Mouse (Mus musculus) hindbrain, postnatal 0 days (tissue): ENCODE data around the gene 9430097D07Rik. TPM values are rescaled to one million over a fixed set of nuclear protein-coding genes. Genes with fewer than 3 reads are reported as not detected.

ENCODE experiments used
- ATAC-seq: fragments of 200-750 bp; cut with Nextera tagmentation; 2 replicates; pipeline ENCODE4 v1.8.0; 2017; ENCODE audit warnings: mild to moderate bottlenecking, moderate TSS enrichment, moderate library complexity
- DNase-seq: peaks from one replicate; pipeline ENCODE4 v3.0.0-alpha.2; 2015; ENCODE audit warnings: low spot score
- H3K27ac ChIP-seq: fragments of 300-500 bp; sonication (generic); 2 replicates; pipeline ENCODE4 v1.5.1; 2014; ENCODE audit warnings: mild to moderate bottlenecking
- H3K27me3 ChIP-seq: fragments of 300-500 bp; sonication (generic); 2 replicates; pipeline ENCODE4 v1.6.1; 2014; ENCODE audit warnings: low read length, mixed read lengths; ENCODE audit not compliant: insufficient read depth
- H3K36me3 ChIP-seq: fragments of 300-500 bp; sonication (generic); 2 replicates; pipeline ENCODE4 v1.6.1; 2014; ENCODE audit warnings: low read length, mixed read lengths; ENCODE audit not compliant: insufficient read depth
- H3K4me1 ChIP-seq: fragments of 300-500 bp; sonication (generic); 2 replicates; pipeline ENCODE4 v1.6.1; 2014; ENCODE audit warnings: antibody characterized with exemption, low read length, mixed read lengths; ENCODE audit not compliant: insufficient read depth
- H3K4me2 ChIP-seq: fragments of 300-500 bp; sonication (generic); 2 replicates; pipeline ENCODE4 v1.6.1; 2014; ENCODE audit warnings: low read depth, mild to moderate bottlenecking, low read length, moderate library complexity, mixed read lengths
- H3K4me3 ChIP-seq: fragments of 300-500 bp; sonication (generic); 2 replicates; pipeline ENCODE4 v1.5.1; 2014; ENCODE audit warnings: low read length
- H3K9ac ChIP-seq: fragments of 300-500 bp; sonication (generic); replicated peaks from 2 replicates; pipeline ENCODE4 v1.6.1; 2014; ENCODE audit warnings: mild to moderate bottlenecking, low read length, moderate library complexity, mixed read lengths
- H3K9me3 ChIP-seq: fragments of 300-500 bp; sonication (generic); 2 replicates; pipeline ENCODE4 v1.6.1; 2016; ENCODE audit warnings: low read length, mixed read lengths
- CTCF ChIP-seq: IDR thresholded peaks from 2 replicates; pipeline ENCODE4 v1.5.1; 2016; ENCODE audit warnings: antibody characterized with exemption, control low read depth, low read depth
- WGBS: fragments of 180-500 bp; shearing (Covaris S2); extraction: QIAGEN DNeasy Blood & Tissue Kit; methylation state at CpG from one replicate; pipeline ENCODE4 v1.1.7; 2014; 5-methylcytosine and 5-hydroxymethylcytosine counted together
- polyA plus RNA-seq: library from polyadenylated mRNA; unstranded; fragments of >200 nt; fragmentation: Nextera tagmentation; extraction: Ambion mirVana; gene quantifications from 2 replicates; pipeline ENCODE4 v1.2.1, GENCODE M21; 2015
- total RNA-seq: library from RNA; depleted of rRNA; stranded (reverse); fragments of >200 nt; gene quantifications from 2 replicates; pipeline ENCODE4 v1.2.3, GENCODE M21; 2014

Gene 9430097D07Rik
- total and polyA plus RNA-seq, 2 experiments from 2014 or later = 0.21 to 0.76 TPM

DNA sequence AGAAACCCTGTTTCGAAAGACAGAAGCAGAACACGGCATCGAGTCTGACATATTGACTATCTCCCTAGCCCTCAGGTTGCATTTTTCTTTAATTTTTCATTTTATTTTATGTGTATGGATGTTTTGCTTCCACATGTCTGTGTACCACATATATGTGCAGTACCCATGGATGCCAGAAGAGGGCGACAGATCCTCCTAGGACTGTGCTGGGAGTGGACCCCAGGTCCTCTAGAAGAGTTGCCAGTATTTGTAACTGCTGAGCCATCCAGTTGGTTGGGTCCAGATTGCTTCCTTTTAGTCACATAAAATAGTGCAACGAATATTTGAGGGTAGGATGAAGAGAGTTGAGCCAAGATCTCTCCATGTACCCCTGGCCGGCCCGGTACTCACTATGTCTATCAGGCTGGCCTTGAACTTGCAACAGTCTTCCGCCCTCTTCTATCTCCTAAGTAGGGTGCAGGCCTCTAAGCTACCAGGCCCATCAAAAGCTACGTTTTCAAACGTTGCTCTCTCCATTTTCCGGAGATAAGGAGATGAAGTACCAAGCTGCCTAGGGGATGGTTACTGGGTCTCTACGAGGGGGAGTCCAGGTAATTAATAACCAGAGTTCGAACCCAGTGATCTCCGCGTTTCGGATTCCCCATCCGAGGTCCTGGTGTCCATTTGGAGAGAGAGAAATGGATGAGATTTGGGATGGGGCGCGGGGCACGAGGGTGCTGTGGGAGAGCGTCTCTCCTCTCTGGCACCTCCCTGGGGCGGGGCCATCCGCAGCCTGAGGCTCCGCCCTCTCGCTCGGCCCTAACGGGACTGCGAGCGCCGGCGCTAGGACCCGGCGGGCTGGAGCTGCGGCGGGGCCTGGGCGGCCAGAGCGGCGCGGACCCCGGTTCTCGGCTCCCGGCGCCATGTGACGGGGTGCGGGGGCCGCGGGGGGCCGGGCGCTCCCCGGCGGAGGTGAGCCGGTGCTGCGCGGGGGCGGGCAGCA is 31.0 kb upstream of the 9430097D07Rik start:
- Histone ChIP-seq H3K9me3 (no peaks in the 10 kb centered on the region), H3K27me3 (no peaks in the 10 kb centered on the region), H3K27ac (no peak overlapping the region), H3K4me3 (peak overlapping the region; percentile 61), H3K4me2 (peak overlapping the region; percentile 64), H3K4me1 (peaks cover 5% of the 10 kb centered on the region; the same call in 1 of the 2 replicates), H3K9ac (peak overlapping the region; percentile 66), H3K36me3 (no peaks in the 10 kb centered on the region)
- ATAC-seq (peak; percentile 84), DNase-seq (peak; percentile 91)
- peak; percentile 78 for TF ChIP-seq CTCF
- 13% methylated on average over 45 of the region's 55 CpGs for WGBS

DNA sequence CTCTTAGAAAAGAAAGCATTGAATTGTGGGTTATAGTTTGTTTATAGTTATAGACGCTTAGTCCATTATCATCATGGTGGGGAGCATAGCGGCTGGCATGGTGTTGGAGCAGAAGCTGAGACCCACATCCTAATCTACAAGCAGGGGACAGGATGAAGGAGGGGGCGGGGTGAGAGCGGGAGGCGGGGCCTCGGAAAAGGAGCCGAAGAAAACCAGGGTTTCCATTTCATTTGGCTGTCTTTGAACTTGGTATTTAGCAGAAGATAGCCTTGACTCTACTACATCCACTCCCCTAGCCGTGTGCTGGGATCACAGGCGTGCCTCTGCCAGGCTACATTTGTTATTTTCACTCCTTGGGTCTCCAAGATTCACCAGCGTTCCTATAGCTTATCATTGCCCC is 29.1 kb upstream of the 9430097D07Rik start:
- no peak for TF ChIP-seq CTCF
- H3K9ac ChIP-seq = no peak overlapping the region
- ATAC-seq (no peak), DNase-seq (no peak)
- no peak overlapping the region for H3K4me3 ChIP-seq
- no peaks in the 10 kb centered on the region for H3K9me3 ChIP-seq
- H3K4me1 ChIP-seq = peaks cover 5% of the 10 kb centered on the region; the same call in 1 of the 2 replicates
- 47% methylated on average over 10 of the region's 10 CpGs for WGBS
- no peak overlapping the region for H3K4me2 ChIP-seq
- no peak overlapping the region for H3K27ac ChIP-seq
- no peaks in the 10 kb centered on the region for H3K36me3 ChIP-seq
- no peaks in the 10 kb centered on the region for H3K27me3 ChIP-seq

DNA sequence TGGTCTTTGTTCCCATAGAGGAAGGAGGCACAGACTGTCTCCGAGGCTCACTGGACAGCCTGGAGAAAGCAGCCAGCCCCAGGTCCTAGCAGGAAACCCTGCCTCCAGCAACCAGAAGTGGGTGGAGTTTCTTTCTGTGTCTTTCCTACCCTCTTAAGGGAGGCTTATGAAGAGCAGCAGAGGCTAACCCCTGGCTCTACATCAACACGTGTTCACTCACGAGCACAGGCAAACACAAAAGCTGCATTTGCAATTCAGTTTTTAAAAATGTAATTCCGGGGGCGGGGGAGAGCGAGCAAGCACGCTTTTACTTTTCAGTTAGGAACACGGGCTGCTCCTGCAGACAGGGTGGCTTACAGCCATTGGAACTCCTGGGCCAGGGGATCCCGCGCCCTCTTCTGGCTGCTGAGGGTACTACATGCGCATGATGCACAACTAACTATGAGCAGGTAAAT is 27.1 kb upstream of the 9430097D07Rik start:
- no peaks in the 10 kb centered on the region for H3K27me3 ChIP-seq
- H3K4me3 ChIP-seq = peak overlapping the region; percentile 21
- DNase-seq = peak; percentile 85
- WGBS = under 1% methylated on average over 11 of the region's 11 CpGs
- H3K9me3 ChIP-seq = no peaks in the 10 kb centered on the region
- no peaks in the 10 kb centered on the region for H3K36me3 ChIP-seq
- peak overlapping the region; percentile 54 for H3K4me2 ChIP-seq
- no peaks in the 10 kb centered on the region; the same call in 1 of the 2 replicates for H3K4me1 ChIP-seq
- H3K9ac ChIP-seq = no peak overlapping the region; the same call in 1 of the 2 replicates
- 0 out of 2 replicates have a peak overlapping the region, but pooled peaks have one; percentile 20 for H3K27ac ChIP-seq
- TF ChIP-seq CTCF = peak; percentile 95
- ATAC-seq = 0 out of 2 replicates have a peak, but pooled peaks have one; percentile 34

DNA sequence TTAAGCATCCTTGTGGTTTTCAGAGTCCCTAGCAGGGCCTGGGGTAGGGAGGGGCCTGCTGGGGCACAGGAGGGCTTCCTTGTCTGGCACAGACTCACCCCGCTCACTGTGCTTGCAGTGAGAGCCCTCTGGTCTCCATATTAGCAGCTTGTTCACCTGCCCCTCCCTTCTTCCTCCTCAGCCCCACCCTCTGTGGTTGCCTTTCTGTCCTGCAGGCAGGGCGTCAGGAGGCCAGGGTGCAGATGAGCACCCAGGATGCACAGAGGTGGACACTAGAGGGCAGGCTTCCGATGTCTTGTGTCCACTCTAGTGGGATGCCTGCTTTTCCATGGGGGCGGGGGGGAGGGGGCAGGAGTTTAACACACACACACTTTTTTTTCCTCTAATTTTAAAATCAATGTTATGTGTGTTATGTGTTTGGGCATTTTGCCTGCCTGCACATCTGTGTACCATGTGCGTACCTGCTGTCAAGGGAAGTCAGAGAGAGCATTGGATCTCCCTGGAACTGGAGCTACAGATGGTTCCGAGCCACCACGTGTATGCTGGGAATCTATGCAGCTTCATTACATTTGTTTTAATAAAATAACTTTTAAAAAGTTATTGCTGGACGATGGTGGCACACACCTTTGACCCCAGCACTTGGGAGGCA is 26.1 kb upstream of the 9430097D07Rik start:
- WGBS = 39% methylated on average over 8 of the region's 8 CpGs
- peak; percentile 50 for DNase-seq

DNA sequence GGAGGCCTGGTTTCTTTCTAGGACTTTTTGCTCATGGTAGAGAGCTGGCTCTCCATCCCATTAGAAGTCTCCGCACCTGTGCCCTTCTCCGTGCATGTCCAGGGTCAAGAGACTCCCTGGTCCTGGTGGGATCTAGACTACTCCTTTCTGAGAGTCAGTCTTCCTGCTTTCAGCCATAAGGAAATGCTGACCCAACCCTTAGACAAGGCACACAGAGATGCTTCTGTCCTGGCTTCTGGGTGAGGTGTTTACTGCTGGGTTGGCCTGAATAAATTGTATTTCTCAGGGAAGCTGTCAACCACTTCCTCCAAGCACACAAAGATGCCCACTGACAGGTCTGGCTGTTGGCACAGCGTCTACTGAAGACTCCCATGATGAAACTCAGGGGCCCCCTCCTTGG is 23.9 kb upstream of the 9430097D07Rik start, which contains the start of gene St6galnac6:
St6galnac6 (plus strand) TSS at position 301 of the 400 bp plus-strand sequence.
- H3K36me3 ChIP-seq = peaks cover 8% of the 10 kb centered on the region
- H3K27ac ChIP-seq = no peak within 1 kb of the TSS
- no peak for DNase-seq
- no peaks in the 10 kb centered on the region for H3K27me3 ChIP-seq
- ATAC-seq = no peak
- 91% methylated on average over 3 of the region's 3 CpGs for WGBS
- peaks cover 6% of the 10 kb centered on the region; the same call in 1 of the 2 replicates for H3K4me1 ChIP-seq
- H3K4me2 ChIP-seq = no peak within 1 kb of the TSS
- H3K4me3 ChIP-seq = no peak within 1 kb of the TSS
- H3K9ac ChIP-seq = no peak within 1 kb of the TSS
- no peak for TF ChIP-seq CTCF
- no peaks in the 10 kb centered on the region for H3K9me3 ChIP-seq

More for the DNA sequence above, 26.1 kb upstream of the 9430097D07Rik start:
- H3K4me1 ChIP-seq = peaks cover 5% of the 10 kb centered on the region; the same call in 1 of the 2 replicates
- peak; percentile 56 for TF ChIP-seq CTCF
- no peaks in the 10 kb centered on the region for H3K27me3 ChIP-seq
- no peak overlapping the region for H3K4me3 ChIP-seq
- 0 out of 2 replicates have a peak, but pooled peaks cover 7% of the 10 kb centered on the region for H3K36me3 ChIP-seq
- H3K9ac ChIP-seq = no peak overlapping the region
- ATAC-seq = peak; percentile 43; the same call in 1 of the 2 replicates
- no peak overlapping the region for H3K27ac ChIP-seq
- no peak overlapping the region for H3K4me2 ChIP-seq
- H3K9me3 ChIP-seq = no peaks in the 10 kb centered on the region

DNA sequence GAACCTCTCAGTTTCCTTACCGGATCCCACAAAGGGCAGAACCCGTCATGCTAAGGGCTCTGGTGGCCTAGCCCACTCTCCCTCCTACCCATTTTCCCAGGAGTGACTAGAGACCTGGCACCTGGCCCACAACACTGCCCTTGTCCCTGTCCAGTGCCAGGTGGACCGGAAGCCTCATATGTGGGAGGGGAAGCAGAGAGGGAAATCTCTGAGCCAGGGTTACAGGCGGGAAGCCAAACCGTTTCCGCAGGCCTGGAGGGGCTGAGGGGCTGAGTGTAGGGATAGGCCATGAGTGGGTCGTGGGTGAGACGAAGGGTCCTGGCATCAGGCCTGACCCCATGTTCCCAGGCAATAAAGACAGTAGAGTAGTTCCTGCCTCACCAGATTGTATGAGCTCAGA is 23.0 kb upstream of the 9430097D07Rik start:
- no peaks in the 10 kb centered on the region for H3K9me3 ChIP-seq
- 69% methylated on average over 8 of the region's 8 CpGs for WGBS
- no peak overlapping the region for H3K4me2 ChIP-seq
- H3K27ac ChIP-seq = no peak overlapping the region
- ATAC-seq (no peak), DNase-seq (no peak)
- peaks cover 6% of the 10 kb centered on the region; the same call in 1 of the 2 replicates for H3K4me1 ChIP-seq
- H3K9ac ChIP-seq = no peak overlapping the region
- H3K36me3 ChIP-seq = peaks cover 14% of the 10 kb centered on the region
- H3K4me3 ChIP-seq = no peak overlapping the region
- TF ChIP-seq CTCF = no peak
- H3K27me3 ChIP-seq = no peaks in the 10 kb centered on the region
